Mouse (Mus musculus) regulatory T cell (primary cell): Measurements from ENCODE around the gene 1700016K19Rik.
"Not testable (repeated sequence)": the region's sequence is repeated elsewhere in the genome, so short reads cannot be mapped to it uniquely, and the experiment has no call there.

ENCODE experiments used
- in situ Hi-C: fragments of 300-600 bp; cut with MboI, MseI; formaldehyde crosslinking; loops from one replicate; pipeline ENCODE4 v1.15.1; 2025; ENCODE audit warnings: high pct_unique_total_duplicates

Gene 1700016K19Rik

DNA sequence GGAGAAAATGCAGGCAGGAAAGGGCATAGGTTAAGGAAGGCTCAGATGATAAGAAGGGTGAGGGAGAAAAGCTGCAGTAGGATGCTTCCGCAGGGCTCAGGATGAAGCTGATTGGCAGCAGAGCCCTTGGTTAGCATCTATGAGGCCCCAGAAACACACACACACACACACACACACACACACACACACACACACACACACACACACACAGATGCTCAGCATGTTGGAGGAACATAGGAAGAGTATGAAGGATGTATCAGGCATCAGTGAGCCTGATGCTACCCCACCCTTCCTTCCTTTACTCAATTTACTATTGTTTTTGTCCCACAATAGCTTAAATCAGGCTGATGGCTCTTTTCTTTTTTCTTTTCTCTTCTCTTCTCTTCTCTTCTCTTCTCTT is 15.1 kb upstream of the 1700016K19Rik start:
- in situ Hi-C loops: no loop called here

DNA sequence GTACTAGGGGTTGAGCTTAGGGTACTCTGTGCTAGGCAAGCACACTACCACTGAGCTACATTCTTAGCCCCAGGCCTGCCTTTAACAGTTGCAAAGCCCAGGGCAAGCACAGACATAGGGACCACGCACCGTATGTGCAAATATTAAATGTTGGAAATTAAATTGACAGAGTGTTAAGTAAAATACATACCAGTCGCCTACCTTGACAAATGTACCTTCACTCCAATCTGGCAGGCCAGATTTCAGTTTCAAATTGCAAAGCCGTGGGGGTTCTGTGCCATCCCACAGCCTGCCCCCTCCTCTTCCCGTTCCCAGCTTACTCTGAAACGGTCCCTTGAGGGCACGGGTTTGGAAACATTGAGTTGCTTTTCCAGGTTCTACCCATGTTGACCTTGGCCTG is 13.8 kb upstream of the 1700016K19Rik start:
- in situ Hi-C loops: no loop called here

DNA sequence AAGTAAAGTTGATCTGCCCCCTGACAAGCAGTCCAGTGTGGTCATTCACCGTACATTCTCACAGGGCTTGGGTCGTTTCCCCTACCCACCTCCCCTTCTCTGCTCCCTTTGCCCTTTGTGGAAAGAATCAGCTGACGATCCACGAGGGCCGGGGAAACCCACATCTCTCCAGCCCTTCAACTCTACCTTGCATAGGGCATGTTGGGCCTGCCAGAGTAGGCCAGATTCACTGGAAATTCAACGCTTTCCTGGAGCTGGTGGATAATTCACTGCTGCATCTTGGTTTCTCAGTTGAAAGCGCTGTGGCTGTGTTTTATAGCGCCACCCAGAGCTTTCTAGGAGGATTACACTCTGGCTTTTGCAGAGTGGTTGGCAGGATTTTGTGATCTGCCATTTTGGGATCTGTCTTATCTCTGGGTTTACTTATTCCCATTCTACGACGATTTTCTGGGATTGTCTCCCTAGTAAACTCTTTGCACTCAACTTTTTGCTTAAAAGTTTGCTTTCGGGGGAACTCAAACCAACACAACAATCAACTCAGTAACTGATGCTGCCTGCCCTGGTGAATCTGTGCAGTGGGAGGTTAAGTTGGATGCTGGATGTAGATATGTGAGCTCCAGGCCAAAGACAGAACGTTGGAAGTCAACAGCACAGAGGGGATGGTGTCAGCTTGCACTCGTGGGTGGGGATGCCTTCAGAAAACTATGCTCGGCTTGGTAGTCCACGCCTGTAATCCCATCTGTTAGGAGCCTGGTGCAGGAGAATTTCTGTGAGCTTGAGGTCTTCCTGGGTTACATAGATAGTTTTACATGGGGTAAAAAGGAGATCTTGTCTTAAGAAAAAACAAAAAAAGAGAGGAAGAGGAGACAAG is 8.5 kb upstream of the 1700016K19Rik start:
- in situ Hi-C loops: no loop called here

- in situ Hi-C loops: no loop called here
Observed at GRCm38 (mm10) chr11:75991911-75992310, 7.8 kb upstream of the 1700016K19Rik start.

- in situ Hi-C loops: no loop called here
Observed at GRCm38 (mm10) chr11:75992481-75992880, 7.2 kb upstream of the 1700016K19Rik start.

GRCm38 (mm10) chr11:75994357-75994756 is 5.4 kb upstream of the 1700016K19Rik start:
- in situ Hi-C loops: no loop called here

DNA sequence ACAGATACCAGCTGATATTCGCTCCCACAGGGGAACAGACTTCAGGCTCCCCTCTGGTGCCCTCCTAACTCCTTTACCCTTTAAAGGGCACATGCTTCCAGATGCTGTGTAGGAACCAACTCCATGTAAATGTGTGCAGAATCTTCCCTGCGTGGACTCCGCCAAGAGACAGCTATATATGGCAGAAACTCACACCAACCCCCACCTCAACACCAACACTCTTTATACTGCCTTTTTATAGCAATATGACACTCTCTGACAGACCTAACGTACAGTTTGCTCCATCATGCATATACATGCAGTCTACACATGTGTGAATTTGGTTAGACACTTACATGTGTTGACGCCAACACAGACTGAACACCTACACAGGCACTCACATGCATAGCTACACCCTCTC is 989 bp downstream of the 1700016K19Rik start:
- in situ Hi-C loops: no loop called here

- in situ Hi-C loops: no loop called here
Observed at GRCm38 (mm10) chr11:76001237-76001878, 1.6 kb downstream of the 1700016K19Rik start.

- in situ Hi-C loops: not testable (repeated sequence)
Observed at GRCm38 (mm10) chr11:76004276-76004675, 4.6 kb downstream of the 1700016K19Rik start.

DNA sequence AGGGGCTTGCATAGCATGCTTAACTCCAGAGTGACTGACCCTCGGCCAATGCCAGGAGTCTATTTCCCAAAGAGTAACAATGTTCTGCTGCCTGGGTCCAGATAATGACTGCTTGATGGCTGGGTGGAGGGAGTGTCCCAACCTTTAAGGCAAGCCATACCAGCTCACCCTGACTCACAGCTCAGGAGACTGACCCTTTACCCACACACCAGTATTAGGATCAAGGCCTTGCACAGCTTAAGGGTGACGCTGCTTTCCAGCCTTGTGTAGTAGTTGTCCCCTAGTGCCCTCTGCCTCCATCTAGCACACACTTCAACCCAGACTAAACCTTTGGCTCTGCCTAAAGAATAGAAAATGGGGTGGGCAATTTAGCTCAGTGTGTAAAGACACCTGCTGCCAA is 8.4 kb downstream of the 1700016K19Rik start:
- in situ Hi-C loops: no loop called here

DNA sequence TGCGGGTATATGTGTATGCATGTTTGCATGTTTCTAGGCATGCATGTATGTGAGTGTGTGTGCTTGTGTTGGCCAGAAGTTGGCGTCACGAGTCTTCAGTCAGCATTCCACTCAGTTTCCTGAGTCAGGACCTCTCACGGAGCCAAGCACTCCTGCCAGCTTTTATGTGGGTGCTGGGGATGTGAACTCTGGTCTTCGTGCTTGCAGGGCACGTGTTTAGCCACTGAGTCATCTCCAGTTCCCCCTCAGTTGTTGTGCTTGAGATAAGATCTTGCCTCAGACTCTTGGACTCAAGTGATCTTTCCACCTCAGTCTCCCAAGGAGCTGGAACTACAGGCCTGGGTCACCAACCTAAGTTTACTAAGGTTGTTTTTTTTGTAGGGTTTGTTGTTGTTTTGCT is 9.4 kb downstream of the 1700016K19Rik start:
- in situ Hi-C loops: no loop called here

DNA sequence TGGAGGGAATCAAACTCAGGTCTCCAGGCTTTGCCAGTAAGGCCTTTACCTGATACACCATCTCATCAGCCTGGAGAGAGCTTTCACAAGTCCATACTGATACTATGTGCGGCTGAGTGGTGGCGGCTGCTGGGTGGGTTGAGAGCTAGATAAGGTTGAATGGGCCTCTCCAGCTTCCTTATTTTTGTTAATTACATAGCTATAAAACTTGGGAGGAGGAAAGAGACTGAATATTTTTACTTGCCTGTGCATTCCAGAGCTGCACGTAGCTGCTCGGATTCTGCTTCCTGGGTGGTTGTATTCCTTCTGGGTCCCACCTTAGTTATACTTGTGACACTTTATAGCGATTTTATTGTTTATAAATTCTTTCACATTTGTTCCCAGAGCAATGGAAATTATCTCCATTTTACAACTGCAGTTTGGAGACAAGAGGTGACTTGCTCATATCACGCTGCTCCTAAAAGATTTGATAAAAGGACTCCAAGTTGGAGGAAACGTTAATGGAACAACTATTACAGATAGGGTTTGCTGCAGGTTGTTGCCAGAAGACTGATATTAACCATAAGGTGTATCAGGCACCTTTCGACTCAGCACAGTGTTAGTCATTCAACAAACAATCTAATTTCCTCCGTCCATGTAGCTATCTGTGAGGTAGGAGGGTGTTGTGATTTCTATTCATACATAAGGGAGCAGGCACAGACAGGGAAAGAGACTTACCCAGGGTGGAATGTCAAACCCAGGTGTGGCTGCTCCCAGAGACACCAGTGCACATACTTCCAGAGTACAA is 11.3 kb downstream of the 1700016K19Rik start:
- in situ Hi-C loops: no loop called here

DNA sequence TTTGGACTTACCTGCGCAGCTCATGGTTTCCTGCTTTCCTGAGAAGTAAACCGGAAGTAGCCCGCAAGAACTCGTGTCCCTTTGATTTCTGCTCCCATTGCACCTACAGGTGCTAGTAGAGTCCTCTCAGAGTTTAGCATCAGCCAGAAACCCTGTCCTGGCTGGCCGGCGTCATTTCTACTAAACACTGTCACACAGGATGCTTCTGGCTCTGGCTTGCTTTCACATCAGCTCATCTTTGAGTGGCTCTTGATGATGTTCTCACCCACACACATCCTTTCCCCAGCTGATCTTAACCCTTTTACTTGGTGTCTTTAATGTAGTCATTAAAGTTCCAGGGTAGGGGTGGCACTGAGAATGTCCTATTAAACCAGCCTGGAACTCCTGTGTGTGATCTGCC is 15.5 kb downstream of the 1700016K19Rik start:
- in situ Hi-C loops: no loop called here

GRCm38 (mm10) chr11:76015814-76016213 is 16.1 kb downstream of the 1700016K19Rik start:
- in situ Hi-C loops: no loop called here

- in situ Hi-C loops: no loop called here
Observed at GRCm38 (mm10) chr11:76019879-76020278, 20.2 kb downstream of the 1700016K19Rik start.

DNA sequence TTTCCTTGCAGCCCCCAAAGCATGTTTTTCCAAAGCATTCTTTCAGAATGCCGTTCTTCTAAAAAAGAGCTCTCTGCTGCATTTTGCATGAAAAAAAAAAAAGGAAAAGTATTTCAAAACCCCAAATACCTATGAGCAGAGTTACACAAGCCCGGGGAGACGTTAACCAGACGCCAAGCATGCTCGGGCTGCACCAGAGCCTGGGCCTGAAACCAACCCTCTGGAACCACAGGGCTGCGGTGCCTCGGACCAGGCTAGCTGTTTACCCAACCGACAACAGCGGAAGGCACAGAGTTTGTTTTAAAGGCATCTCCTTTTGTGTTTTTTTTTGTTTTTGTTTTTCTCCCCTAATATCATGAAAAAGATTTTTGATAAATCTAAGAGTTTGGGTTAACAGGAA is 21.2 kb downstream of the 1700016K19Rik start:
- in situ Hi-C loops: no loop called here

DNA sequence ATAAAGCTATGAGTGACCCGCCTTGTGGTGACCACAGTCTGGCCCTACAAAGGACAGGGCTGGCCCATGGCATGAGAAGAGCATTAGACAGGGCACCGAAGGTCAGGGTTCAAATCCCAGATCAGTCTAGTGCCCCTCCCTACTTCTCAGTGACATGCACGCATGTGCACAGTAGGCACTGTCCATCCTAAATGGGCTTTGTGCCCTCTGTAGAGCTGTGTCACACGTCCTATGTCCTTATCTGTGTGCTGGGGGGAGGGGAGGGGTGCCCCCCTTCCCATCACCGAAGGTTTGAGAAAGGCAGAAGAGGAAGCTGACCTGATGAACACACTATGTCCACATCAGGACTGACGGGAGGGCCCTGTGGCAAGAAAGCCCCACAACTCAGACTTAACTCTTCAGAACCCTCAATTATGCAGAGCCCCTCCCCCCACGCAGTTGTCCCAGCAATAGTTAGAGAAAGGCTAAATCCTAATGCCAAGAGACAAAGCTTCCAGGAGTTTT is 25.4 kb downstream of the 1700016K19Rik start:
- in situ Hi-C loops: no loop called here

DNA sequence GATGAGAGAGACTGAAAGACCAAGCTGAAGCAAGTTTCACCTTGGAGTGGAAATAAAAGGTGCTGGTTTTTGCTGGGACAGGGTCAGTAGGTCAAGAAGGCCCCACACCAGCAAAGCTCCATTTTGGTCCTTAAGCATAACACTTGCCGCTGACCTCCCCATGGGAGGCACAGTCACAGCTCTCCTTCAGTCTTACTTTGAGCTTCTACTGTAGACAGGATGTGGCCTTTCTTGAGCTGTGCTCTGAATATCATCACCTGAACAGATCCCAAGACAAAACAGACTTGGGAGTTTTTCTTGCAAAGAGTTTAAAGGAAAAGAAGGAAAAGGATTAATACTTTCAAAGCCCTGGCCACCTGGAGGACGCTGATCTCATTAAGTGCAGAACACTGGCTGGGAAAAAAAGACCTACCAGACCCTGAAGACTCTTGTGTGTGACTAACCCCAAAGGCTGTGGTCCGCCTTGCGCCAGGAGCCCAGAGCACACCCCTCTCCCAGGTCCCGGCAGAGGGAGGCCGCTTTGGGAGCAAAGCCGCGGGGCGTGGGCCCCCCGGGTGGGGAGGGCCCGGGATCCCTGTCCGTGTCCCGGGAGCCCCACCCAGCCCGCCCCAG is 26.9 kb downstream of the 1700016K19Rik start:
- in situ Hi-C loops: no loop called here

- in situ Hi-C loops: no loop called here
Observed at GRCm38 (mm10) chr11:76027139-76028071, 27.7 kb downstream of the 1700016K19Rik start, which contains the start of gene Rflnb. Gene Rflnb, minus strand, starts transcription at chr11:76027782.

DNA sequence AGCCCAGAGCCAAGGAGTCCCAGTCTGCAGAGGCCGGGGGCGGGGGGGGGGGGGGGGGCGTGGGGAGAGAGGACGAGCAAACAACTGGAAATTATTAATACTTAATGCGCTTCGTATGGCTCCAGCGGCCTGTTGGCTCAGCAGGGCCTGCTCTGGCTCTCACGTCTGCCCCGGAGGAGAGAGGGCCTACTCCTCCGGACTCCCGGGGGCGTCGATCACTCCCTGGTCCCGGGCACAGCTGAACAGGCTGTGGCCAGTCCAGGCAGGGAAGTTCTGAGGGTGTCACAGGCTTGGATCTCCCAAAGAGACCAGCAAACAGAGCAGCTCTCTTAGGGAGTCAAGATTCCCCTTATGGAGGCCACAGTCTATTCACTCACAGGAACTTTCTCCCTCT is 28.4 kb downstream of the 1700016K19Rik start:
- in situ Hi-C loops: no loop called here
